In genomic region chr4:76440791-76441364, GRCm38 (mm10) we compare ENCODE assay signal across 8 mouse cellular contexts.
DNase-seq lines count a peak whose midpoint lies in the region; ATAC-seq and TF ChIP-seq lines count a peak whose summit lies in the region.

No protein-coding gene starts in this region.

- DNase-seq in embryo, embryonic 10.5 days (ENCODE audit: low spot score): peak; percentile 30
- no peak for DNase-seq in embryo, embryonic 10 days (ENCODE audit: low spot score)
- peak; percentile 60 for DNase-seq in lung, embryonic 14.5 days
- no peak for DNase-seq in lung, postnatal 25 days (ENCODE audit: low spot score)
- peak; percentile 57 for DNase-seq in lung, postnatal 36 days
- no peak for DNase-seq in frontal cortex, postnatal 10 days (ENCODE audit: low spot score in 2 of 2)

- H3K27ac ChIP-seq in lung, embryonic 14.5 days (ENCODE audit: low read depth): no peak overlapping the region
- H3K27ac ChIP-seq in heart, embryonic 16.5 days (ENCODE audit: low read length): peak overlapping the region; percentile 61
- H3K27ac ChIP-seq in midbrain, embryonic 15.5 days: no peak overlapping the region

- no peak overlapping the region for H3K4me2 ChIP-seq in lung, embryonic 14.5 days
- H3K4me2 ChIP-seq in heart, embryonic 16.5 days (ENCODE audit: low read depth, low read length): peak overlapping the region; percentile 54
- no peak overlapping the region for H3K4me2 ChIP-seq in midbrain, embryonic 15.5 days

- H3K36me3 ChIP-seq in lung, embryonic 14.5 days (ENCODE audit: insufficient read depth): no peaks in the 10 kb centered on the region
- no peaks in the 10 kb centered on the region for H3K36me3 ChIP-seq in heart, embryonic 16.5 days (ENCODE audit: control insufficient read depth, insufficient read depth)
- no peaks in the 10 kb centered on the region for H3K36me3 ChIP-seq in midbrain, embryonic 15.5 days (replicated peaks)

- TF ChIP-seq CTCF in lung, embryonic 14.5 days (IDR thresholded peaks at IDR 0.05; ENCODE audit: low read depth): no peak

- H3K9ac ChIP-seq in lung, embryonic 14.5 days: no peak overlapping the region
- H3K9ac ChIP-seq in heart, embryonic 16.5 days (ENCODE audit: low read length): no peak overlapping the region
- H3K9ac ChIP-seq in midbrain, embryonic 15.5 days: no peak overlapping the region

- peaks cover 8% of the 10 kb centered on the region; the same call in 1 of the 2 replicates for H3K4me1 ChIP-seq in lung, embryonic 14.5 days (ENCODE audit: insufficient read depth)
- peaks cover 28% of the 10 kb centered on the region for H3K4me1 ChIP-seq in heart, embryonic 16.5 days (ENCODE audit: control insufficient read depth, insufficient read depth, low read length)
- H3K4me1 ChIP-seq in midbrain, embryonic 15.5 days: peaks cover 23% of the 10 kb centered on the region

- ATAC-seq in lung, embryonic 14.5 days (ENCODE audit: insufficient read depth): 0 out of 2 replicates have a peak, but pooled peaks have one; percentile 21
- ATAC-seq in heart, embryonic 16.5 days (replicated peaks; ENCODE audit: extremely low read depth, insufficient read depth, low FRiP score): peak; percentile 52
- ATAC-seq in midbrain, embryonic 15.5 days (replicated peaks): no peak

- no peaks in the 10 kb centered on the region for H3K27me3 ChIP-seq in lung, embryonic 14.5 days (ENCODE audit: insufficient read depth, low read length)
- H3K27me3 ChIP-seq in heart, embryonic 16.5 days (ENCODE audit: control insufficient read depth, insufficient read depth, low read length): no peaks in the 10 kb centered on the region
- no peaks in the 10 kb centered on the region for H3K27me3 ChIP-seq in midbrain, embryonic 15.5 days (replicated peaks)

- WGBS in lung, embryonic 14.5 days: 37% methylated on average over 6 of the region's 6 CpGs
- WGBS in heart, embryonic 16.5 days: 19% methylated on average over 6 of the region's 6 CpGs
- WGBS in midbrain, embryonic 15.5 days: 43% methylated on average over 6 of the region's 6 CpGs

- H3K4me3 ChIP-seq in lung, embryonic 14.5 days (ENCODE audit: low read depth, low read length): no peak overlapping the region
- H3K4me3 ChIP-seq in heart, embryonic 16.5 days (ENCODE audit: low read length): peak overlapping the region; percentile 32
- H3K4me3 ChIP-seq in midbrain, embryonic 15.5 days: no peak overlapping the region

- no peaks in the 10 kb centered on the region for H3K9me3 ChIP-seq in lung, embryonic 14.5 days (ENCODE audit: low read depth, low read length)
- H3K9me3 ChIP-seq in heart, embryonic 16.5 days (replicated peaks; ENCODE audit: control insufficient read depth, low read length): no peaks in the 10 kb centered on the region
- H3K9me3 ChIP-seq in midbrain, embryonic 15.5 days: no peaks in the 10 kb centered on the region

Comparison
In these comparisons a context has a peak if more than half of its experiments do, and no peak if none do; other contexts are left out.
1. DNase-seq: peak in embryo, embryonic 10.5 days (single experiment), lung, embryonic 14.5 days (single experiment) and lung, postnatal 36 days (single experiment); none in embryo, embryonic 10 days (single experiment), lung, postnatal 25 days (single experiment) and frontal cortex, postnatal 10 days (0 of 2).